Mouse (Mus musculus): ENCODE data around the gene Zfp667. TPM values are rescaled to one million over a fixed set of nuclear protein-coding genes. Genes with fewer than 3 reads are reported as not detected.
"Not testable (repeated sequence)": the region's sequence is repeated elsewhere in the genome, so short reads cannot be mapped to it uniquely, and the experiment has no call there.

The Zfp667 gene
- 4.8 and 4.9 TPM in 2 replicates for polyA plus RNA-seq (2015; fragmentation: Nextera tagmentation; extraction: Ambion mirVana)

DNA sequence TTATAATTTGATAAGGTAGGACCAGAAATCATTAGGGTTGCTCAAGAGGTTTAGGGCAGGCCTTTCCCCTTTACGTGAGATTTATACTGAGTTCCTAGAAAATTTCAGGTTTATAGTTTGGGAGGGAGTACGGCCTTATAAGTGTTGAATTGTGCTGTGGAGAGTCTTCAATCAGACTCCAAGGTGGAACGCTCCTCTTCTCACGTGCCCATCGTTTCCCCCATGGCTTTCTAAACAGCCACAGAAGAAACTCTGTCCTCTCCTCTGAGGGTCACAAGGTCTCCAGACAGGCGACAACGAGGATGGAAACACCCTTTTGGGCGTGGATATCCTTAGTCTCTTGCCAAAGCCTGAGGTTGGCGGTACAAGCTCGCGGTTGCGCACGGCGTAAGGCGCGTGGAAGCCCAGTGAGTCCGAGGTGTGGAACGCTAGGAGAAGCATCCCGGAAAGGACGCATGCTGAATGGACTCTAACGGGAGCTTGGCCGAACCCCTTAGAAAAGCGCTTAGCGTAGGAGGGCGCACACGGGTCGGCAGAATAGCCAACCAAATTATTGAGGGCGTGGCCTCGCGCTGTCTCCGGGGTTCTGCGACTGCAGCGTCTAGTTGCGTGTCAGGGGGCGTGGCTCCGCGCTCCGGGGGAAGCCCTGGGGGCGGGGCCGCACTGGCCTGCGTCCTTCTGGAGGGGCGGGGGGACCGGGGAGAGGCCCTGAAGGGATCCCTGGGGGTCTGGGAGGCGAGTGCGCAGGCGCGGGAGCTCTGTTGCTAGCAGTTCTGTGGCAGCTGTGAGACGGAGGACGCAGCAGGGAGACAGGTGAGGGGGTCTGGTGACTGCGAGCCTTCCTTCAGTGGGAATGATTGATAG is at the start of gene Zfp667:
Zfp667 (plus strand) TSS at position 738 of the 864 bp plus-strand sequence.
- no peaks in the 10 kb centered on the region for H3K36me3 ChIP-seq (ENCODE audit: insufficient read depth, low read length)
- H3K4me3 ChIP-seq (replicated peaks; ENCODE audit: low read depth, low read length), result peak within 1 kb of the TSS; percentile 50
- peaks cover 5% of the 10 kb centered on the region; the same call in 1 of the 2 replicates for H3K4me1 ChIP-seq (replicated peaks; ENCODE audit: insufficient read depth, low read length)
- peak within 1 kb of the TSS; percentile 72 for H3K4me2 ChIP-seq (ENCODE audit: low read length)
- no peak for TF ChIP-seq CTCF (IDR thresholded peaks at IDR 0.05; ENCODE audit: low read depth)
- H3K9ac ChIP-seq (ENCODE audit: low read depth, low read length), result peak within 1 kb of the TSS; percentile 53
- peak; percentile 84 for ATAC-seq (replicated peaks; ENCODE audit: low FRiP score, low read depth)
- 3% methylated on average over 50 of the region's 50 CpGs for WGBS
- peak within 1 kb of the TSS; percentile 54 for H3K27ac ChIP-seq
- no peaks in the 10 kb centered on the region for H3K27me3 ChIP-seq (ENCODE audit: insufficient read depth, low read length)
- DNase-seq (ENCODE audit: low spot score), result peak; percentile 98
- H3K9me3 ChIP-seq (replicated peaks; ENCODE audit: low read length), result no peaks in the 10 kb centered on the region

DNA sequence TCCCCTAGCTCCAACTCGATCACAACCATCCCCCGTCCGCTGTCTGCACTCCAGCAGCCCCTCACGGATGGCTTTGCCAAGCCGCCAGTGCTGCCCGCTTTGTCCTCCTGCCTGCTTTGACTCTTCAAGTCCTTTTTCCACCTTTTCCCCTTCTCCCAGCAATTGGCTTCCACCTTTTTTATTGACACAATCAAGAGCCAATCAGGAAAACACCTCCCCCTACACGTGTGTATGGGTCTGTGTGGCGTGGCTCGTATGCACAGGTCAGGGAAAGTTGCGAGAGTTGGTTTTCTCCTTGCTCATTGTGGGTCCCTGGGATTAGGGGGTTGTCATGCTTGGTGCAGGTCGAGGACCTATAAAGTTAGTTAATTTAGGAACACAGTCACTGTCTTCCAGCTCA is 46.6 kb upstream of the Zfp667 start:
- Histone ChIP-seq H3K27me3 (ENCODE audit: insufficient read depth, low read length) (no peaks in the 10 kb centered on the region), H3K27ac (no peak overlapping the region), H3K36me3 (ENCODE audit: insufficient read depth, low read length) (no peaks in the 10 kb centered on the region), H3K4me2 (ENCODE audit: low read length) (no peak overlapping the region), H3K4me3 (replicated peaks; ENCODE audit: low read depth, low read length) (no peak overlapping the region), H3K9ac (ENCODE audit: low read depth, low read length) (no peak overlapping the region), H3K9me3 (replicated peaks; ENCODE audit: low read length) (no peaks in the 10 kb centered on the region), H3K4me1 (replicated peaks; ENCODE audit: insufficient read depth, low read length) (no peaks in the 10 kb centered on the region)
- WGBS, result 57% methylated on average over 11 of the region's 11 CpGs
- DNase-seq (ENCODE audit: low spot score) (no peak), ATAC-seq (replicated peaks; ENCODE audit: low FRiP score, low read depth) (no peak)
- TF ChIP-seq CTCF (IDR thresholded peaks at IDR 0.05; ENCODE audit: low read depth), result no peak

DNA sequence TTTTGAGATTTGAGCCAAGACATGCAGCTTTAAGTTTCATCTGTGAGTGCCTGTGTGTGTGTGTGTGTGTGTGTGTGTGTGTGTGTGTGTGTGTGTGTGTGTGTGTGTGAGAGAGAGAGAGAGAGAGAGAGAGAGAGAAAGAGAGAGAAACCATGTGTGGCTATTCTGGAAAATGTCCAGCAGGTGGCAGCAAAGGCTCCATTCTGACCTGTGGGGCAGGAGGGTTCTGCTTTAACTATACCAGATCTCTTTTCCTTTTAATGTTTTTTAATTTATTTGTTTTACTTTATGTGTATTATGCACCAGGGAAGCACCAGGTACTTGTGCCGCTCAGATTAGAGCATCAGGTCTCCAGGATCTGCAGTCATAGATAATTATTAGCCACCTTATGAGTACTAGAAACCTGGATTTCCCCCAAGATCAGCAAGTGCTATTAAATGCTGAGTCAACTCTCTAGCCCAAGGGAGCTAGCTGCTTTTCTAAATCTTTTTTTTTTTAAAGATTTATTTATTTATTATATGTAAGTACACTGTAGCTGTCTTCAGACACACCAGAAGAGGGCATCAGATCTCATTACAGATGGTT is 45.4 kb upstream of the Zfp667 start:
- H3K9me3 ChIP-seq (replicated peaks; ENCODE audit: low read length); H3K27me3 ChIP-seq (ENCODE audit: insufficient read depth, low read length); H3K36me3 ChIP-seq (ENCODE audit: insufficient read depth, low read length); H3K27ac ChIP-seq; H3K9ac ChIP-seq (ENCODE audit: low read depth, low read length); ATAC-seq (replicated peaks; ENCODE audit: low FRiP score, low read depth); H3K4me1 ChIP-seq (replicated peaks; ENCODE audit: insufficient read depth, low read length); H3K4me3 ChIP-seq (replicated peaks; ENCODE audit: low read depth, low read length); H3K4me2 ChIP-seq (ENCODE audit: low read length): not testable (repeated sequence)
- TF ChIP-seq CTCF (IDR thresholded peaks at IDR 0.05; ENCODE audit: low read depth), result peak; percentile 71
- DNase-seq (ENCODE audit: low spot score), result peak; percentile 21
- WGBS, result 12% methylated on average over 1 of the region's 1 CpGs

DNA sequence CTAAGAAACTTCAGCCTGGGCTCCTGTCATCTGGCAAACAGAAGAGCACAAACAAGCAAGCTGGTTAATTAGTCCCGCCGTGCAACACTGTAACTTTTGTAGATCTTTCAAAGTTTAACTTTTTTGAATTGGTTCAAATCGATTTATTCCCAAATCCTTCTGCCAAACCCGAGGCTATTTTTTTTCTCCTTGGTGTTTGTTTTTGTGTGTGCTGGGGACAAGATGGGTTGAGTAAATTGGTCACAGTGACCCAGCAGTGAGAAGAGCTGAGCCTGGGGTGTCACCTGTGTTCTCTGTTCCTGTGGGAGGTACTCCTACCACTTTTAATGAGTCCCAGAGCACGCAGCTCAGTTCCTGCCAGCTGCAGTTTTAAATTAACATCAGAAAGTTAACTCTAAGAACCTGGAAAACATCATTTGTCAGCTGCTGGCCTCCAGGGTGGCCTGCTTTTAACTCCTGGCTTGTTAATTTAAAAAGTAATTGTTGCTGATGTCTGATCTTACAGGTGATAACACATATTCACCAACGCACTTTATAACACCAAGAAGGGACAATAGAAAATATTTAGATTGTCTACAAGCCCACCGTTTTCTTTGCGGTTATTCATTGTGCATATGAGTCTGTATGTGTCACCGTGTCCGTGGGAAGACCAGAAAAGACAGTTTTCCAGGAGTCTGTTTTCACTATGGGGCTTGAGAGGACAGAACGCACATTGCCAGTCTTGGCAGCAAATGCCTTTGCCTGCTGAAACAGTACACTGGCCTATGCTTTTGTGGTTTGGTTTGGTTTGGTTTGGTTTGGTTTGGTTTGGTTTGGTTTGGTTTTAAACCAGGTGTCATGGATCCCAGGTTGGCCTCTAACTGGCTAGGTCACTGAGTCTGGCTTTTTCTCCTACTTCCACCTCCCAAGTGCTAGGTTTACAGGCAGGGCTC is 41.8 kb upstream of the Zfp667 start:
- DNase-seq (ENCODE audit: low spot score) (no peak), ATAC-seq (replicated peaks; ENCODE audit: low FRiP score, low read depth) (no peak)
- no peak for TF ChIP-seq CTCF (IDR thresholded peaks at IDR 0.05; ENCODE audit: low read depth)
- H3K36me3 ChIP-seq (ENCODE audit: insufficient read depth, low read length), result no peaks in the 10 kb centered on the region
- H3K9ac ChIP-seq (ENCODE audit: low read depth, low read length), result no peak overlapping the region
- H3K4me3 ChIP-seq (replicated peaks; ENCODE audit: low read depth, low read length), result no peak overlapping the region
- H3K4me2 ChIP-seq (ENCODE audit: low read length), result no peak overlapping the region
- H3K27me3 ChIP-seq (ENCODE audit: insufficient read depth, low read length), result no peaks in the 10 kb centered on the region
- H3K9me3 ChIP-seq (replicated peaks; ENCODE audit: low read length), result no peaks in the 10 kb centered on the region
- H3K27ac ChIP-seq, result no peak overlapping the region
- no peaks in the 10 kb centered on the region for H3K4me1 ChIP-seq (replicated peaks; ENCODE audit: insufficient read depth, low read length)
- 41% methylated on average over 11 of the region's 11 CpGs for WGBS

DNA sequence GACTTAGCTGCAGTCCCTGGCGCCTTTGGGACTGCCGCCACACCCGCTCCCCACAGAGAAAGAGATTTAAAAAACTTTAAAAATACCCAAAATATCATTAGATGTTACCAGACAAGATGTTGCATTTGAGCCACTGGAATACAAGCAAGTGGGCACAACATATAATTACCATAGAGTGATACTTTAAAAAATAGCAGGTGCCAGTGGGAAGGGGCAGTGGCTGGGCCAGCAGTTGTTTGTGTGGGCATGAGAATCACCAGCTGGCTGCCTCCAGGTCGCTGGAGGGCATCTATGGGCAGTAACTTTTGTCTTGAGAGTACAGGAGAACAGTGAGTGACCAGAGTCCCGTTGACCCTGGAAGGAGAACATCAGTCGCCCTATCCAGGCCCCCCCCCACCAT is 34.0 kb upstream of the Zfp667 start, which contains the start of gene Epp13:
Epp13 (plus strand) TSS at position 301 of the 400 bp plus-strand sequence.
- H3K4me2 ChIP-seq (ENCODE audit: low read length), result no peak within 1 kb of the TSS
- no peaks in the 10 kb centered on the region for H3K9me3 ChIP-seq (replicated peaks; ENCODE audit: low read length)
- H3K36me3 ChIP-seq (ENCODE audit: insufficient read depth, low read length), result no peaks in the 10 kb centered on the region
- H3K4me1 ChIP-seq (replicated peaks; ENCODE audit: insufficient read depth, low read length), result no peaks in the 10 kb centered on the region
- no peak within 1 kb of the TSS for H3K4me3 ChIP-seq (replicated peaks; ENCODE audit: low read depth, low read length)
- 79% methylated on average over 6 of the region's 6 CpGs for WGBS
- H3K9ac ChIP-seq (ENCODE audit: low read depth, low read length), result no peak within 1 kb of the TSS
- ATAC-seq (replicated peaks; ENCODE audit: low FRiP score, low read depth) (no peak), DNase-seq (ENCODE audit: low spot score) (no peak)
- no peak within 1 kb of the TSS for H3K27ac ChIP-seq
- H3K27me3 ChIP-seq (ENCODE audit: insufficient read depth, low read length), result no peaks in the 10 kb centered on the region
- no peak for TF ChIP-seq CTCF (IDR thresholded peaks at IDR 0.05; ENCODE audit: low read depth)

DNA sequence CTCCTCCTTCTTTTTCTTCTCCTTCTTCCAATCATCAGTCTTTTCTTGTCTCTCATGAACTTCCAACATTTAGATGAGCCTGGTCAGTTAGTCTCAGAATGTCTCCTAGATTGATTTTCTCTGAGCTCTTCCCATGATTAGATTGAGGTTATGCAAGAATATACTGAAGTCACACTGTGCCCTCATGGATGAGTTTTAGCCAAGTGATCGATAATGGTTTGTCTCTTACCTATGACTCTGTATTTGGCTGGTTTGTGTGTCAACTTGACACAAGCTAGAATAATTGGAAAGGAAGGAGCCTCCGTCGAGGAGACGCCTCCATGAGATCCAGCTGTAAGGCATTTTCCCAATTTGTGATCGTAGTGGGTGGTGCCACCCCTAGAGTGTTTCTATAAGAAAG is 31.9 kb upstream of the Zfp667 start:
- no peaks in the 10 kb centered on the region for H3K4me1 ChIP-seq (replicated peaks; ENCODE audit: insufficient read depth, low read length)
- H3K4me2 ChIP-seq (ENCODE audit: low read length), result no peak overlapping the region
- H3K4me3 ChIP-seq (replicated peaks; ENCODE audit: low read depth, low read length), result no peak overlapping the region
- no peaks in the 10 kb centered on the region for H3K9me3 ChIP-seq (replicated peaks; ENCODE audit: low read length)
- H3K36me3 ChIP-seq (ENCODE audit: insufficient read depth, low read length), result no peaks in the 10 kb centered on the region
- no peak overlapping the region for H3K27ac ChIP-seq
- no peak overlapping the region for H3K9ac ChIP-seq (ENCODE audit: low read depth, low read length)
- no peaks in the 10 kb centered on the region for H3K27me3 ChIP-seq (ENCODE audit: insufficient read depth, low read length)
- DNase-seq (ENCODE audit: low spot score) (no peak), ATAC-seq (replicated peaks; ENCODE audit: low FRiP score, low read depth) (no peak)
- 90% methylated on average over 5 of the region's 5 CpGs for WGBS
- TF ChIP-seq CTCF (IDR thresholded peaks at IDR 0.05; ENCODE audit: low read depth), result no peak
